Mouse (Mus musculus) heart, embryonic 14.5 days (tissue): ENCODE data around the gene Rpl38. TPM values are rescaled to one million over a fixed set of nuclear protein-coding genes. Genes with fewer than 3 reads are reported as not detected.

Experiments
- ATAC-seq: fragments of 200-750 bp; cut with Nextera tagmentation; 2 replicates; pipeline ENCODE4 v1.8.0; 2017; ENCODE audit warnings: low read depth, moderate TSS enrichment; ENCODE audit not compliant: insufficient number of reproducible peaks, insufficient read depth, low FRiP score
- H3K27ac ChIP-seq, 2 experiments: fragments of 200-500 bp in 1 of 2; fragments of 300-500 bp in 1 of 2; sonication (generic) in 1 of 2; replicated peaks in 1 of 2; 2 replicates each; pipeline ENCODE4 v1.5.1; 2012 to 2014; ENCODE audit warnings: low read depth in 2 of 2, low read length in 2 of 2, control low read depth in 1 of 2, mild to moderate bottlenecking in 1 of 2, mixed read lengths in 1 of 2; ENCODE audit not compliant: control insufficient read depth in 1 of 2, insufficient read depth in 1 of 2
- H3K27me3 ChIP-seq: fragments of 300-500 bp; sonication (generic); 2 replicates; pipeline ENCODE4 v1.6.1; 2014; ENCODE audit warnings: mild to moderate bottlenecking, low read length, control low read depth; ENCODE audit not compliant: control insufficient read depth, insufficient read depth
- H3K36me3 ChIP-seq: fragments of 300-500 bp; sonication (generic); 2 replicates; pipeline ENCODE4 v1.6.1; 2014; ENCODE audit warnings: mild to moderate bottlenecking, control low read depth, low read length, mixed read lengths; ENCODE audit not compliant: control insufficient read depth, insufficient read depth
- H3K4me1 ChIP-seq, 2 experiments: fragments of 200-500 bp in 1 of 2; fragments of 300-500 bp in 1 of 2; sonication (generic) in 1 of 2; 2 replicates each; pipeline ENCODE4 v1.6.1; 2012 to 2014; ENCODE audit warnings: low read length in 2 of 2, control low read depth in 1 of 2, mixed read lengths in 1 of 2; ENCODE audit not compliant: control insufficient read depth in 2 of 2, insufficient read depth in 2 of 2
- H3K4me2 ChIP-seq: fragments of 300-500 bp; sonication (generic); 2 replicates; pipeline ENCODE4 v1.6.1; 2014; ENCODE audit warnings: mild to moderate bottlenecking, low read length
- H3K4me3 ChIP-seq, 2 experiments: fragments of 200-500 bp in 1 of 2; fragments of 300-500 bp in 1 of 2; sonication (generic) in 1 of 2; 2 replicates each; pipeline ENCODE4 v1.5.1; 2012 to 2014; ENCODE audit warnings: low read length in 2 of 2, mild to moderate bottlenecking in 2 of 2, control low read depth in 1 of 2, low read depth in 1 of 2, moderate library complexity in 1 of 2; ENCODE audit not compliant: control insufficient read depth in 1 of 2, insufficient read depth in 1 of 2
- H3K9ac ChIP-seq: fragments of 300-500 bp; sonication (generic); 2 replicates; pipeline ENCODE4 v1.6.1; 2014; ENCODE audit warnings: mild to moderate bottlenecking, low read length
- H3K9me3 ChIP-seq: fragments of 300-500 bp; sonication (generic); 2 replicates; pipeline ENCODE4 v1.6.1; 2016; ENCODE audit warnings: low read length, control low read depth; ENCODE audit not compliant: control insufficient read depth
- WGBS: fragments of 180-500 bp; shearing (Covaris S2); extraction: QIAGEN DNeasy Blood & Tissue Kit; methylation state at CpG from one replicate; pipeline ENCODE4 v1.1.7; 2014; 5-methylcytosine and 5-hydroxymethylcytosine counted together
- polyA plus RNA-seq: library from polyadenylated mRNA; unstranded; fragments of >200 nt; fragmentation: Nextera tagmentation; extraction: Ambion mirVana; gene quantifications from 2 replicates; pipeline ENCODE4 v1.2.1, GENCODE M21; 2014

Gene Rpl38
- 703 and 745 TPM in 2 replicates for polyA plus RNA-seq

GRCm38 (mm10) chr11:114668301-114668710 lies at the start of gene Rpl38:
Rpl38 (plus strand) TSS chr11:114668524.
- Histone ChIP-seq H3K36me3 (peaks cover 33% of the 10 kb centered on the region), H3K4me2 (peak within 1 kb of the TSS; percentile 89), H3K4me3 (peak within 1 kb of the TSS; percentile 86 to 95), H3K9me3 (no peaks in the 10 kb centered on the region), H3K4me1 (peaks cover 12 to 20% of the 10 kb centered on the region in 2 experiments), H3K27ac (peak within 1 kb of the TSS; percentile 86 to 90), H3K27me3 (peaks cover 4% of the 10 kb centered on the region; the same call in 1 of the 2 replicates), H3K9ac (peak within 1 kb of the TSS; percentile 94)
- peak; percentile 81 for ATAC-seq
- 0% methylated on average over 20 of the region's 21 CpGs for WGBS

GRCm38 (mm10) chr11:114618697-114619417 lies 49.5 kb upstream of the Rpl38 start:
- Histone ChIP-seq H3K4me2 (peak overlapping the region; percentile 38), H3K27ac (no peak overlapping the region), H3K9ac (no peak overlapping the region), H3K36me3 (no peaks in the 10 kb centered on the region), H3K4me1 (peaks cover 4 to 7% of the 10 kb centered on the region in 2 experiments; a peak in 1 of 4 replicates), H3K27me3 (no peaks in the 10 kb centered on the region), H3K9me3 (no peaks in the 10 kb centered on the region), H3K4me3 (no peak overlapping the region)
- ATAC-seq, result no peak
- WGBS, result 38% methylated on average over 17 of the region's 17 CpGs

GRCm38 (mm10) chr11:114626071-114626690 lies 42.1 kb upstream of the Rpl38 start:
- Histone ChIP-seq H3K36me3 (no peaks in the 10 kb centered on the region), H3K4me2 (no peak overlapping the region), H3K27ac (no peak overlapping the region), H3K9me3 (no peaks in the 10 kb centered on the region), H3K9ac (no peak overlapping the region), H3K4me1 (peaks cover 0 to 2% of the 10 kb centered on the region in 2 experiments; a peak in 1 of 4 replicates), H3K4me3 (no peak overlapping the region), H3K27me3 (no peaks in the 10 kb centered on the region)
- no peak for ATAC-seq
- WGBS, result 87% methylated on average over 13 of the region's 13 CpGs

GRCm38 (mm10) chr11:114627036-114627435 lies 41.3 kb upstream of the Rpl38 start:
- Histone ChIP-seq H3K4me3 (no peak overlapping the region), H3K27ac (no peak overlapping the region), H3K4me2 (no peak overlapping the region), H3K4me1 (peaks cover 0 to 2% of the 10 kb centered on the region in 2 experiments; a peak in 1 of 4 replicates), H3K27me3 (no peaks in the 10 kb centered on the region), H3K9ac (no peak overlapping the region), H3K36me3 (no peaks in the 10 kb centered on the region), H3K9me3 (no peaks in the 10 kb centered on the region)
- 48% methylated on average over 4 of the region's 6 CpGs for WGBS
- ATAC-seq, result no peak

GRCm38 (mm10) chr11:114628032-114628431 lies 40.3 kb upstream of the Rpl38 start:
- Histone ChIP-seq H3K36me3 (no peaks in the 10 kb centered on the region), H3K4me3 (no peak overlapping the region), H3K4me2 (no peak overlapping the region), H3K9ac (no peak overlapping the region), H3K27ac (no peak overlapping the region), H3K9me3 (no peaks in the 10 kb centered on the region), H3K27me3 (no peaks in the 10 kb centered on the region), H3K4me1 (peaks cover 0 to 2% of the 10 kb centered on the region in 2 experiments; a peak in 1 of 4 replicates)
- 65% methylated on average over 12 of the region's 12 CpGs for WGBS
- no peak for ATAC-seq

- no peaks in the 10 kb centered on the region; the same call in 1 of the 2 replicates for H3K27me3 ChIP-seq
- no peak overlapping the region for H3K9ac ChIP-seq
- no peak overlapping the region for H3K4me2 ChIP-seq
- no peak overlapping the region for H3K4me3 ChIP-seq
- WGBS, result 77% methylated on average over 5 of the region's 5 CpGs
- no peak for ATAC-seq
- H3K9me3 ChIP-seq, result no peaks in the 10 kb centered on the region
- no peaks in the 10 kb centered on the region for H3K36me3 ChIP-seq
- H3K4me1 ChIP-seq, result no peaks in the 10 kb centered on the region; a peak in 1 of 4 replicates
- no peak overlapping the region for H3K27ac ChIP-seq
Measured at GRCm38 (mm10) chr11:114630044-114630443, 38.3 kb upstream of the Rpl38 start.

- H3K36me3 ChIP-seq, result no peaks in the 10 kb centered on the region
- H3K9ac ChIP-seq, result no peak overlapping the region
- no peak overlapping the region for H3K27ac ChIP-seq
- H3K9me3 ChIP-seq, result no peaks in the 10 kb centered on the region
- 71% methylated on average over 8 of the region's 8 CpGs for WGBS
- no peak for ATAC-seq
- H3K4me2 ChIP-seq, result no peak overlapping the region
- no peak overlapping the region for H3K4me3 ChIP-seq
- H3K27me3 ChIP-seq, result peaks cover 7% of the 10 kb centered on the region
- H3K4me1 ChIP-seq, result 0 out of 4 replicates have a peak, but pooled peaks cover 0 to 2% of the 10 kb centered on the region in 2 experiments
Measured at GRCm38 (mm10) chr11:114632266-114632665, 36.1 kb upstream of the Rpl38 start.
